ENCODE assay signal across 9 mouse cellular contexts in genomic region chr2:5730364-5730792, GRCm38 (mm10). TPM values are rescaled to one million over a fixed set of nuclear protein-coding genes. Genes with fewer than 3 reads are reported as not detected.
DNase-seq lines count a peak whose midpoint lies in the region; ATAC-seq and TF ChIP-seq lines count a peak whose summit lies in the region.
"Had no signal": no experiment of that assay in that cellular context is flagged by ENCODE, and none has a peak within 500 bp of the region (broad histone marks: within the 10 kb centered on the region; RNA-seq: fewer than 3 reads in every experiment).

No protein-coding gene starts in this region.

- H3K27me3 ChIP-seq in intestine, embryonic 15.5 days (replicated peaks) = no peaks in the 10 kb centered on the region
- no peaks in the 10 kb centered on the region for H3K27me3 ChIP-seq in intestine, postnatal 0 days (replicated peaks; ENCODE audit: control insufficient read depth, insufficient read depth, low read length)
- no peaks in the 10 kb centered on the region for H3K27me3 ChIP-seq in forebrain, embryonic 16.5 days (replicated peaks; ENCODE audit: control insufficient read depth, insufficient read depth, low read length)
- no peaks in the 10 kb centered on the region for H3K27me3 ChIP-seq in lung, postnatal 0 days (replicated peaks; ENCODE audit: insufficient read depth, low read length)

- H3K4me1 ChIP-seq in intestine, embryonic 15.5 days (replicated peaks) = 0 out of 2 replicates have a peak, but pooled peaks cover 2% of the 10 kb centered on the region
- H3K4me1 ChIP-seq in intestine, postnatal 0 days (replicated peaks; ENCODE audit: control insufficient read depth, insufficient read depth, low read length) = no peaks in the 10 kb centered on the region
- peaks cover 22% of the 10 kb centered on the region for H3K4me1 ChIP-seq in forebrain, embryonic 16.5 days (replicated peaks; ENCODE audit: control insufficient read depth, insufficient read depth, low read length)
- H3K4me1 ChIP-seq in lung, postnatal 0 days (ENCODE audit: insufficient read depth, low read depth, low read length) = no peaks in the 10 kb centered on the region

- peak overlapping the region; percentile 19; the same call in 1 of the 2 replicates for H3K4me2 ChIP-seq in intestine, embryonic 15.5 days (replicated peaks)
- no peak overlapping the region for H3K4me2 ChIP-seq in intestine, postnatal 0 days (replicated peaks; ENCODE audit: low read depth)
- peak overlapping the region; percentile 4; the same call in 1 of the 2 replicates for H3K4me2 ChIP-seq in forebrain, embryonic 16.5 days (ENCODE audit: low read length)
- no peak overlapping the region for H3K4me2 ChIP-seq in lung, postnatal 0 days (replicated peaks; ENCODE audit: low read depth, low read length)

- ATAC-seq in intestine, embryonic 15.5 days = no peak; the same call in 1 of the 2 replicates
- ATAC-seq in intestine, postnatal 0 days = no peak
- peak; percentile 91 for ATAC-seq in forebrain, embryonic 16.5 days
- ATAC-seq in lung, postnatal 0 days = peak; percentile 74

- no peak for TF ChIP-seq EP300 in lung, postnatal 0 days (IDR thresholded peaks at IDR 0.05)

- no peak overlapping the region for H3K27ac ChIP-seq in intestine, embryonic 15.5 days
- no peak overlapping the region for H3K27ac ChIP-seq in intestine, postnatal 0 days (ENCODE audit: low read depth, low read length)
- H3K27ac ChIP-seq in forebrain, embryonic 16.5 days (ENCODE audit: low read length) = no peak overlapping the region
- no peak overlapping the region for H3K27ac ChIP-seq in lung, postnatal 0 days (ENCODE audit: low read length)

- 53% methylated on average over 15 of the region's 15 CpGs for WGBS in intestine, embryonic 15.5 days
- WGBS in intestine, postnatal 0 days = 54% methylated on average over 15 of the region's 15 CpGs
- 19% methylated on average over 15 of the region's 15 CpGs for WGBS in forebrain, embryonic 16.5 days
- 42% methylated on average over 15 of the region's 15 CpGs for WGBS in lung, postnatal 0 days

- H3K36me3 ChIP-seq in intestine, embryonic 15.5 days = no peaks in the 10 kb centered on the region
- H3K36me3 ChIP-seq in intestine, postnatal 0 days (ENCODE audit: control insufficient read depth, insufficient read depth) = no peaks in the 10 kb centered on the region
- H3K36me3 ChIP-seq in forebrain, embryonic 16.5 days (ENCODE audit: control insufficient read depth, insufficient read depth) = no peaks in the 10 kb centered on the region
- no peaks in the 10 kb centered on the region for H3K36me3 ChIP-seq in lung, postnatal 0 days (ENCODE audit: insufficient read depth, low read length)

- H3K9me3 ChIP-seq in intestine, embryonic 15.5 days = no peaks in the 10 kb centered on the region
- H3K9me3 ChIP-seq in intestine, postnatal 0 days (ENCODE audit: control insufficient read depth) = no peaks in the 10 kb centered on the region
- no peaks in the 10 kb centered on the region for H3K9me3 ChIP-seq in forebrain, embryonic 16.5 days (ENCODE audit: control insufficient read depth, low read length)
- H3K9me3 ChIP-seq in lung, postnatal 0 days (ENCODE audit: low read length) = no peaks in the 10 kb centered on the region

- no peak for TF ChIP-seq CTCF in intestine, postnatal 0 days (IDR thresholded peaks at IDR 0.05; ENCODE audit: low read depth)
- no peak for TF ChIP-seq CTCF in lung, postnatal 0 days (IDR thresholded peaks at IDR 0.05)

- no peak overlapping the region for H3K9ac ChIP-seq in intestine, embryonic 15.5 days
- no peak overlapping the region for H3K9ac ChIP-seq in intestine, postnatal 0 days (ENCODE audit: low read depth, low read length)
- no peak overlapping the region for H3K9ac ChIP-seq in forebrain, embryonic 16.5 days (replicated peaks; ENCODE audit: low read depth, low read length)
- no peak overlapping the region for H3K9ac ChIP-seq in lung, postnatal 0 days (replicated peaks; ENCODE audit: low read depth)

- peak; percentile 62 for DNase-seq in adrenal gland, postnatal 10 days
- DNase-seq in lung, postnatal 0 days (ENCODE audit: low spot score) = peak; percentile 48
- DNase-seq in thymus, postnatal 25 days = no peak
- no peak for DNase-seq in embryo, embryonic 10 days (ENCODE audit: low spot score)
- DNase-seq in kidney, postnatal 4 days = no peak

- no peak overlapping the region for H3K4me3 ChIP-seq in intestine, embryonic 15.5 days (replicated peaks)
- no peak overlapping the region for H3K4me3 ChIP-seq in intestine, postnatal 0 days (ENCODE audit: low read depth, low read length)
- no peak overlapping the region for H3K4me3 ChIP-seq in forebrain, embryonic 16.5 days (replicated peaks; ENCODE audit: low read length)
- no peak overlapping the region for H3K4me3 ChIP-seq in lung, postnatal 0 days (ENCODE audit: low read depth, low read length)
- H3K4me3 ChIP-seq: megakaryocyte, embryonic 14.5 days had no signal

RNA-seq across cellular contexts. Expression of gene Camk1d, which starts 16.1 kb away (rescaled TPM):
- polyA plus RNA-seq in intestine, embryonic 15.5 days (2015; fragmentation: Nextera tagmentation; extraction: Ambion mirVana) = 24.7 and 25.2 TPM in 2 replicates
- 11.3 and 14.0 TPM in 2 replicates for polyA plus RNA-seq in intestine, postnatal 0 days (2015; fragmentation: Nextera tagmentation; extraction: Ambion mirVana)
- total RNA-seq in adrenal gland, postnatal 10 days (2021) = 1 to 10 TPM; 5.2 to 7.3 TPM
- 8.1 and 10.6 TPM in 2 replicates for polyA plus RNA-seq in forebrain, embryonic 16.5 days (2015; fragmentation: Nextera tagmentation; extraction: Ambion mirVana)
- polyA plus RNA-seq in lung, postnatal 0 days (2015; fragmentation: Nextera tagmentation; extraction: Ambion mirVana) = 2.2 and 2.5 TPM in 2 replicates

Comparison
In these comparisons a context has a peak if more than half of its experiments do, and no peak if none do; other contexts are left out.
1. H3K4me2 ChIP-seq: peak in intestine, embryonic 15.5 days (single experiment) and forebrain, embryonic 16.5 days (single experiment); none in intestine, postnatal 0 days (single experiment) and lung, postnatal 0 days (single experiment).
2. ATAC-seq: peak in forebrain, embryonic 16.5 days (single experiment) and lung, postnatal 0 days (single experiment); none in intestine, embryonic 15.5 days (single experiment) and intestine, postnatal 0 days (single experiment).
3. DNase-seq: peak in adrenal gland, postnatal 10 days (single experiment) and lung, postnatal 0 days (single experiment); none in thymus, postnatal 25 days (single experiment), embryo, embryonic 10 days (single experiment) and kidney, postnatal 4 days (0 of 2).